Mouse (Mus musculus) C2C12 (cell line): ENCODE measurements around the gene Ankrd13a. TPM values are rescaled to one million over a fixed set of nuclear protein-coding genes. Genes with fewer than 3 reads are reported as not detected.

ENCODE experiments used
- H3K27me3 ChIP-seq: one replicate; pipeline ENCODE4 v1.6.1; 2011; ENCODE audit not compliant: control insufficient read depth, insufficient read depth, insufficient read length
- H3K36me3 ChIP-seq: one replicate; pipeline ENCODE4 v1.6.1; 2011; ENCODE audit not compliant: control insufficient read depth, insufficient read depth
- H3K4me3 ChIP-seq: one replicate; pipeline ENCODE4 v1.5.1; 2011; ENCODE audit warnings: mild to moderate bottlenecking, control low read depth; ENCODE audit not compliant: poor library complexity, insufficient read depth, severe bottlenecking
- H3K79me2 ChIP-seq: one replicate; pipeline ENCODE4 v1.6.1; 2011; ENCODE audit not compliant: control insufficient read depth, insufficient read depth
- H3K79me3 ChIP-seq: one replicate; pipeline ENCODE4 v1.6.1; 2011; ENCODE audit warnings: low read depth, control low read depth
- H3ac ChIP-seq: one replicate; pipeline ENCODE3; 2011; ENCODE audit warnings: low read depth; ENCODE audit not compliant: control insufficient read depth, insufficient read length
- CEBPB ChIP-seq: IDR thresholded peaks from one replicate; pipeline ENCODE4 v1.6.1; 2011; ENCODE audit warnings: low read depth, mild to moderate bottlenecking, control low read depth, moderate library complexity
- CTCF ChIP-seq: IDR thresholded peaks from one replicate; pipeline ENCODE4 v1.5.1; 2011; ENCODE audit not compliant: control insufficient read depth, insufficient read depth, insufficient read length
- FOSL1 ChIP-seq: IDR thresholded peaks from one replicate; pipeline ENCODE4 v1.8.0; 2011; ENCODE audit warnings: mild to moderate bottlenecking, low read length; ENCODE audit not compliant: poor library complexity, insufficient read depth, severe bottlenecking
- MAX ChIP-seq: IDR thresholded peaks from one replicate; pipeline ENCODE4 v1.6.1; 2011; ENCODE audit warnings: mild to moderate bottlenecking, control low read depth
- MYOD1 ChIP-seq: IDR thresholded peaks from one replicate; pipeline ENCODE4 v1.6.1; 2011; ENCODE audit warnings: low read depth; ENCODE audit not compliant: control insufficient read depth, insufficient read length
- MYOG ChIP-seq: IDR thresholded peaks from one replicate; pipeline ENCODE4 v1.6.1; 2011; ENCODE audit not compliant: control insufficient read depth, insufficient read length; ENCODE audit errors: extremely low read depth
- USF1 ChIP-seq: IDR thresholded peaks from one replicate; pipeline ENCODE4 v1.6.1; 2011; ENCODE audit warnings: low read depth, mild to moderate bottlenecking, control low read depth, moderate library complexity
- polyA plus RNA-seq: library from polyadenylated mRNA; unstranded; fragments of >200 nt; fragmentation: generic; extraction: Trizol; gene quantifications from one replicate; pipeline ENCODE4 v1.2.1, GENCODE M21; 2012; ENCODE audit warnings: missing spikeins

Ankrd13a gene
- polyA plus RNA-seq, 1 experiment: 55.2 TPM

- H3K79me2 ChIP-seq: no peaks in the 10 kb centered on the region
- no peaks in the 10 kb centered on the region for H3K79me3 ChIP-seq
- peaks cover 60% of the 10 kb centered on the region for H3K36me3 ChIP-seq
- no peak overlapping the region for H3ac ChIP-seq
- no peak overlapping the region for H3K4me3 ChIP-seq
- no peaks in the 10 kb centered on the region for H3K27me3 ChIP-seq
- TF ChIP-seq CEBPB: no peak
- peak; percentile 8 for TF ChIP-seq MYOD1
Measured at GRCm38 (mm10) chr5:114737090-114737887, 37.2 kb upstream of the Ankrd13a start.

- peaks cover 66% of the 10 kb centered on the region for H3K36me3 ChIP-seq
- TF ChIP-seq CEBPB: no peak
- no peak for TF ChIP-seq FOSL1
- no peak for TF ChIP-seq MYOG
- no peak for TF ChIP-seq CTCF
- no peak for TF ChIP-seq MAX
- no peak for TF ChIP-seq USF1
- no peaks in the 10 kb centered on the region for H3K27me3 ChIP-seq
- no peak overlapping the region for H3ac ChIP-seq
- no peaks in the 10 kb centered on the region for H3K79me2 ChIP-seq
- no peak overlapping the region for H3K4me3 ChIP-seq
- H3K79me3 ChIP-seq: no peaks in the 10 kb centered on the region
Measured at GRCm38 (mm10) chr5:114738707-114739241, 35.7 kb upstream of the Ankrd13a start.

GRCm38 (mm10) chr5:114740595-114740994 is 33.9 kb upstream of the Ankrd13a start:
- Histone ChIP-seq H3K27me3 (no peaks in the 10 kb centered on the region), H3K36me3 (peaks cover 75% of the 10 kb centered on the region), H3K79me2 (no peaks in the 10 kb centered on the region), H3K79me3 (no peaks in the 10 kb centered on the region), H3K4me3 (no peak overlapping the region), H3ac (no peak overlapping the region)
- no peak for TF ChIP-seq MAX
- TF ChIP-seq CTCF: no peak
- no peak for TF ChIP-seq FOSL1
- no peak for TF ChIP-seq MYOG
- TF ChIP-seq CEBPB: no peak
- no peak for TF ChIP-seq USF1
- TF ChIP-seq MYOD1: no peak

GRCm38 (mm10) chr5:114742572-114742971 is 31.9 kb upstream of the Ankrd13a start:
- Histone ChIP-seq H3ac (no peak overlapping the region), H3K4me3 (no peak overlapping the region), H3K36me3 (peaks cover 69% of the 10 kb centered on the region), H3K27me3 (no peaks in the 10 kb centered on the region), H3K79me2 (no peaks in the 10 kb centered on the region), H3K79me3 (no peaks in the 10 kb centered on the region)
- no peak for TF ChIP-seq USF1
- TF ChIP-seq MYOD1: peak; percentile 36

GRCm38 (mm10) chr5:114742998-114743696 is 31.3 kb upstream of the Ankrd13a start:
- no peak overlapping the region for H3K4me3 ChIP-seq
- H3ac ChIP-seq: no peak overlapping the region
- no peaks in the 10 kb centered on the region for H3K27me3 ChIP-seq
- H3K79me3 ChIP-seq: no peaks in the 10 kb centered on the region
- peaks cover 69% of the 10 kb centered on the region for H3K36me3 ChIP-seq
- no peak for TF ChIP-seq FOSL1
- TF ChIP-seq USF1: no peak
- H3K79me2 ChIP-seq: no peaks in the 10 kb centered on the region

- no peak overlapping the region for H3ac ChIP-seq
- TF ChIP-seq MYOG (no peak), FOSL1 (no peak)
- H3K4me3 ChIP-seq: no peak overlapping the region
- no peaks in the 10 kb centered on the region for H3K79me3 ChIP-seq
- no peaks in the 10 kb centered on the region for H3K27me3 ChIP-seq
- H3K79me2 ChIP-seq: no peaks in the 10 kb centered on the region
- H3K36me3 ChIP-seq: peaks cover 69% of the 10 kb centered on the region
Measured at GRCm38 (mm10) chr5:114743697-114744090, 30.8 kb upstream of the Ankrd13a start.
